Mouse (Mus musculus) urinary bladder, adult 2 months (tissue): Measurements from ENCODE around the gene Lrrc20. TPM values are rescaled to one million over a fixed set of nuclear protein-coding genes. Genes with fewer than 3 reads are reported as not detected.

Experiments
- polyA plus RNA-seq: library from polyadenylated mRNA; depleted of rRNA; stranded (reverse); fragments of >200 nt; gene quantifications from 2 replicates; pipeline ENCODE4 v1.2.3, GENCODE M21; 2012; rRNA removed

Gene Lrrc20
- polyA plus RNA-seq, 1 experiment, result 11.8 TPM

Other genes with a start within 250 kb of the Lrrc20 start
- 1.3 and 1.9 TPM in 2 replicates for gene Adamts14, start 202.4 kb upstream of the Lrrc20 start, polyA plus RNA-seq
- gene Prf1, start 178.0 kb upstream of the Lrrc20 start, polyA plus RNA-seq, result 0.74 and 0.94 TPM in 2 replicates
- gene Pald1, start 92.3 kb upstream of the Lrrc20 start, polyA plus RNA-seq, result 14.0 and 14.3 TPM in 2 replicates
- 0.07 TPM in 1 of 2 replicates, not detected in the other for gene Nodal, start 57.8 kb upstream of the Lrrc20 start, polyA plus RNA-seq
- gene Eif4ebp2, start 23.1 kb upstream of the Lrrc20 start, polyA plus RNA-seq, result 60.2 and 86.0 TPM in 2 replicates
- gene Npffr1, start 119.7 kb downstream of the Lrrc20 start, polyA plus RNA-seq, result 0.03 and 0.04 TPM in 2 replicates
- gene Ppa1, start 172.8 kb downstream of the Lrrc20 start, polyA plus RNA-seq, result 80.6 and 99.8 TPM in 2 replicates
- gene Sar1a, start 204.5 kb downstream of the Lrrc20 start, polyA plus RNA-seq, result 146 and 162 TPM in 2 replicates
- 25.6 and 25.8 TPM in 2 replicates for gene Tysnd1, start 219.7 kb downstream of the Lrrc20 start, polyA plus RNA-seq
- gene Aifm2, start 239.5 kb downstream of the Lrrc20 start, polyA plus RNA-seq, result 188 and 194 TPM in 2 replicates